In the genomic region with DNA sequence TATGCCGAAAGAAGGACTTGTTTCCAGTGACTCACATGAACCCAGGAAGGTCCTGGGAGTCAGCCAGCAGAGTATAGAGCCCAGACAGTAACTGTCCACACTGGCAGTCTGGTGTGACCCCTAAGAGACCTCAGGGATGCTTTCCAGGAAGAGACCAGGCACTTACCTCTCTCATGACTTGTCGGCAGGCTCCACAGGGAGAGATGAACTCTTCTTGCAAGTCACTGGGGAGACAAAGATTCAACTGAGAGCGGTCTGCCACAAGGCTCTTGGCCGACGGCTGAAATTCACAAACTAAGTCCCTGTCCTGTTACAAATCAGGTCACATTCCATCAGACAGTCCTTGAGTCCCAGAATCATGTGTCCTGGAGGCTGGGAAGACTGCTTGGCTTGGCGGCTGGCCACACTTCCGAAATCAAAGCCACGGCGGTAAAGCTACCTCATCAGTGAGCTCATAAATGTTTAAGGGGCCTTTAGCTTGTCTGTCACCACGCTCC, we compare ENCODE assay signal across 10 mouse cellular contexts. TPM values are rescaled to one million over a fixed set of nuclear protein-coding genes. Genes with fewer than 3 reads are reported as not detected.
DNase-seq lines count a peak whose midpoint lies in the region; ATAC-seq and TF ChIP-seq lines count a peak whose summit lies in the region.
"Had no signal": no experiment of that assay in that cellular context is flagged by ENCODE, and none has a peak within 500 bp of the region (broad histone marks: within the 10 kb centered on the region; RNA-seq: fewer than 3 reads in every experiment).

No protein-coding gene starts in this region.

- no peak overlapping the region for H3K27ac ChIP-seq in limb, embryonic 14.5 days (replicated peaks; ENCODE audit: low read depth, low read length)
- no peak overlapping the region for H3K27ac ChIP-seq in limb, embryonic 10.5 days
- H3K27ac ChIP-seq in cerebellum, adult 2 months (ENCODE audit: insufficient read depth, low read length): no peak overlapping the region
- H3K27ac ChIP-seq in hindbrain, embryonic 14.5 days: no peak overlapping the region

- no peak for TF ChIP-seq POLR2A in limb, embryonic 14.5 days (IDR thresholded peaks at IDR 0.05; ENCODE audit: borderline replicate concordance, extremely low read depth, insufficient read depth, insufficient read length)
- no peak for TF ChIP-seq POLR2A in cerebellum, adult 2 months (IDR thresholded peaks at IDR 0.05; ENCODE audit: borderline replicate concordance, insufficient read depth, low read length)

- H3K9ac ChIP-seq in limb, embryonic 14.5 days (ENCODE audit: low read depth, low read length, severe bottlenecking): peak overlapping the region; percentile 12; the same call in 1 of the 2 replicates
- no peak overlapping the region for H3K9ac ChIP-seq in hindbrain, embryonic 14.5 days

- DNase-seq in limb, embryonic 14.5 days (ENCODE audit: low spot score): no peak
- no peak for DNase-seq in limb, embryonic 10.5 days (ENCODE audit: low spot score)
- DNase-seq in cerebellum, adult 2 months: peak; percentile 54 to 64
- DNase-seq in kidney, adult 9 months: peak; percentile 58
- DNase-seq in retina, postnatal 1 day: peak; percentile 51
- DNase-seq in hindbrain, embryonic 14.5 days (ENCODE audit: low spot score): no peak
- no peak for DNase-seq in thymus, postnatal 14 days

- no peak for TF ChIP-seq CTCF in cerebellum, adult 2 months (IDR thresholded peaks at IDR 0.05; ENCODE audit: borderline replicate concordance, insufficient read depth, low read depth, low read length)

- 31% methylated on average over 10 of the region's 10 CpGs for WGBS in limb, embryonic 14.5 days
- WGBS in limb, embryonic 10.5 days: 65% methylated on average over 10 of the region's 10 CpGs
- WGBS in cerebellum, adult 2 months: 25% methylated on average over 10 of the region's 10 CpGs
- 69% methylated on average over 10 of the region's 10 CpGs for WGBS in hindbrain, embryonic 14.5 days

- ATAC-seq in limb, embryonic 14.5 days (ENCODE audit: low FRiP score, low read depth): no peak
- ATAC-seq in hindbrain, embryonic 14.5 days (ENCODE audit: low FRiP score): no peak
- no peak for ATAC-seq in monocyte, adult 5-6 weeks (replicated peaks; ENCODE audit: insufficient number of reproducible peaks, low FRiP score, low TSS enrichment, poor library complexity, severe bottlenecking)
- ATAC-seq: midbrain, embryonic 16.5 days had no signal

- H3K9me3 ChIP-seq in limb, embryonic 14.5 days (ENCODE audit: control insufficient read depth, low read length): no peaks in the 10 kb centered on the region
- no peaks in the 10 kb centered on the region for H3K9me3 ChIP-seq in limb, embryonic 10.5 days (replicated peaks)
- no peaks in the 10 kb centered on the region for H3K9me3 ChIP-seq in hindbrain, embryonic 14.5 days (ENCODE audit: control insufficient read depth, low read length)
- H3K9me3 ChIP-seq: G1E had no signal

- H3K27me3 ChIP-seq in limb, embryonic 14.5 days (ENCODE audit: control insufficient read depth, insufficient read depth, low read length): no peaks in the 10 kb centered on the region
- no peaks in the 10 kb centered on the region for H3K27me3 ChIP-seq in limb, embryonic 10.5 days (ENCODE audit: low read depth, poor library complexity, severe bottlenecking)
- no peaks in the 10 kb centered on the region for H3K27me3 ChIP-seq in cerebellum, adult 2 months (ENCODE audit: control insufficient read depth, insufficient read depth, low read length)
- H3K27me3 ChIP-seq in hindbrain, embryonic 14.5 days (ENCODE audit: control insufficient read depth, insufficient read depth, low read length): no peaks in the 10 kb centered on the region

- no peak overlapping the region for H3K4me2 ChIP-seq in limb, embryonic 14.5 days (replicated peaks; ENCODE audit: low read depth, low read length, severe bottlenecking)
- H3K4me2 ChIP-seq in hindbrain, embryonic 14.5 days (replicated peaks): no peak overlapping the region

- H3K4me1 ChIP-seq in limb, embryonic 14.5 days (ENCODE audit: control insufficient read depth, insufficient read depth, low read length): peaks cover 8% of the 10 kb centered on the region; the same call in 1 of the 2 replicates
- peaks cover 6% of the 10 kb centered on the region; the same call in 1 of the 2 replicates for H3K4me1 ChIP-seq in limb, embryonic 10.5 days
- H3K4me1 ChIP-seq in cerebellum, adult 2 months (ENCODE audit: control insufficient read depth, insufficient read depth, low read length): peaks cover 35% of the 10 kb centered on the region
- no peaks in the 10 kb centered on the region for H3K4me1 ChIP-seq in hindbrain, embryonic 14.5 days (replicated peaks; ENCODE audit: control insufficient read depth, insufficient read depth, low read length)

- no peaks in the 10 kb centered on the region for H3K36me3 ChIP-seq in limb, embryonic 14.5 days (ENCODE audit: control insufficient read depth, insufficient read depth, low read length)
- H3K36me3 ChIP-seq in limb, embryonic 10.5 days: no peaks in the 10 kb centered on the region
- no peaks in the 10 kb centered on the region for H3K36me3 ChIP-seq in hindbrain, embryonic 14.5 days (replicated peaks; ENCODE audit: control insufficient read depth, insufficient read depth)
- H3K36me3 ChIP-seq: G1E had no signal

- no peak overlapping the region for H3K4me3 ChIP-seq in limb, embryonic 14.5 days (replicated peaks; ENCODE audit: low read length)
- no peak overlapping the region for H3K4me3 ChIP-seq in limb, embryonic 10.5 days
- no peak overlapping the region for H3K4me3 ChIP-seq in cerebellum, adult 2 months (replicated peaks; ENCODE audit: insufficient read depth, low read depth, low read length)
- no peak overlapping the region for H3K4me3 ChIP-seq in hindbrain, embryonic 14.5 days (replicated peaks; ENCODE audit: low read length)

RNA-seq across cellular contexts. Expression of a gene that starts 17.3 kb away (rescaled TPM):
- 44.0 and 55.3 TPM in 2 replicates for polyA plus RNA-seq in limb, embryonic 14.5 days (2012; rRNA removed)
- polyA plus RNA-seq in limb, embryonic 14.5 days (2014; fragmentation: Nextera tagmentation; extraction: Ambion mirVana): 35.5 and 35.8 TPM in 2 replicates
- polyA plus RNA-seq in limb, embryonic 10.5 days (2016; fragmentation: Nextera tagmentation; extraction: Ambion mirVana): 23.9 and 32.8 TPM in 2 replicates
- polyA plus RNA-seq in cerebellum, adult 2 months (2012; rRNA removed): 404 and 437 TPM in 2 replicates
- polyA plus RNA-seq in hindbrain, embryonic 14.5 days (2014; fragmentation: Nextera tagmentation; extraction: Ambion mirVana): 53.4 and 57.4 TPM in 2 replicates
- total RNA-seq in monocyte, adult 5-6 weeks (2017): 61.5 to 65.7 TPM (median 63.1 TPM) in 3 replicates

RNA-seq across cellular contexts. Expression of a gene that starts 24.4 kb away (rescaled TPM):
- polyA plus RNA-seq in limb, embryonic 14.5 days (2012; rRNA removed): 4.6 and 5.9 TPM in 2 replicates
- polyA plus RNA-seq in limb, embryonic 14.5 days (2014; fragmentation: Nextera tagmentation; extraction: Ambion mirVana): 6.8 and 7.7 TPM in 2 replicates
- polyA plus RNA-seq in limb, embryonic 10.5 days (2016; fragmentation: Nextera tagmentation; extraction: Ambion mirVana): 4.1 and 4.9 TPM in 2 replicates
- 12.6 and 15.4 TPM in 2 replicates for polyA plus RNA-seq in cerebellum, adult 2 months (2012; rRNA removed)
- 5.2 and 6.4 TPM in 2 replicates for polyA plus RNA-seq in hindbrain, embryonic 14.5 days (2014; fragmentation: Nextera tagmentation; extraction: Ambion mirVana)
- not detected in 3 replicates for total RNA-seq in monocyte, adult 5-6 weeks (2017)
- total RNA-seq: G1E had no signal
- polyA plus RNA-seq: G1E had no signal

RNA-seq across cellular contexts. Expression of a gene that starts 38.9 kb away (rescaled TPM):
- 342 and 375 TPM in 2 replicates for polyA plus RNA-seq in limb, embryonic 14.5 days (2012; rRNA removed)
- polyA plus RNA-seq in limb, embryonic 14.5 days (2014; fragmentation: Nextera tagmentation; extraction: Ambion mirVana): 344 and 348 TPM in 2 replicates
- 311 and 314 TPM in 2 replicates for polyA plus RNA-seq in limb, embryonic 10.5 days (2016; fragmentation: Nextera tagmentation; extraction: Ambion mirVana)
- 98.3 and 101 TPM in 2 replicates for polyA plus RNA-seq in cerebellum, adult 2 months (2012; rRNA removed)
- polyA plus RNA-seq in hindbrain, embryonic 14.5 days (2014; fragmentation: Nextera tagmentation; extraction: Ambion mirVana): 197 and 208 TPM in 2 replicates
- total RNA-seq in monocyte, adult 5-6 weeks (2017): 51.8 to 63.8 TPM (median 53.8 TPM) in 3 replicates

RNA-seq across cellular contexts. Expression of a gene that starts 52.9 kb away (rescaled TPM):
- 0.03 TPM in 1 of 2 replicates, not detected in the other for polyA plus RNA-seq in limb, embryonic 14.5 days (2012; rRNA removed)
- 0.07 TPM in 1 of 2 replicates, not detected in the other for polyA plus RNA-seq in limb, embryonic 14.5 days (2014; fragmentation: Nextera tagmentation; extraction: Ambion mirVana)
- not detected in 2 replicates for polyA plus RNA-seq in limb, embryonic 10.5 days (2016; fragmentation: Nextera tagmentation; extraction: Ambion mirVana)
- polyA plus RNA-seq in cerebellum, adult 2 months (2012; rRNA removed): 12.4 and 15.0 TPM in 2 replicates
- polyA plus RNA-seq in hindbrain, embryonic 14.5 days (2014; fragmentation: Nextera tagmentation; extraction: Ambion mirVana): 8.8 and 13.6 TPM in 2 replicates
- total RNA-seq in monocyte, adult 5-6 weeks (2017): not detected in 3 replicates
- polyA plus RNA-seq: G1E had no signal

Comparison
In these comparisons a context has a peak if more than half of its experiments do, and no peak if none do; other contexts are left out.
1. DNase-seq: peak in cerebellum, adult 2 months (2 of 2), kidney, adult 9 months (single experiment) and retina, postnatal 1 day (single experiment); none in limb, embryonic 14.5 days (single experiment), limb, embryonic 10.5 days (single experiment), hindbrain, embryonic 14.5 days (single experiment) and thymus, postnatal 14 days (single experiment).